Mouse (Mus musculus) frontal cortex, adult (tissue): ENCODE results near the gene Zan.

Source experiments
- ATAC-seq: cut with Nextera tagmentation; 2 replicates; pipeline ENCODE4 v1.9.2; 2017; ENCODE audit warnings: mild to moderate bottlenecking, moderate library complexity, mixed read lengths; ENCODE audit not compliant: low TSS enrichment

Zan gene

GRCm38 (mm10) chr5:137419105-137419504, 57.8 kb downstream of the Zan start:
- ATAC-seq, result no peak

- no peak for ATAC-seq
These were observed 62.6 kb downstream of the Zan start for GRCm38 (mm10) chr5:137414253-137414652.

- no peak for ATAC-seq
These were observed 65.6 kb downstream of the Zan start for GRCm38 (mm10) chr5:137411235-137411634.

- no peak for ATAC-seq
These were observed 66.3 kb downstream of the Zan start for GRCm38 (mm10) chr5:137410549-137410948.

GRCm38 (mm10) chr5:137410066-137410465, 66.8 kb downstream of the Zan start:
- no peak for ATAC-seq

- no peak for ATAC-seq
These were observed 67.4 kb downstream of the Zan start for GRCm38 (mm10) chr5:137409451-137409850.

GRCm38 (mm10) chr5:137404081-137404480, 72.8 kb downstream of the Zan start:
- no peak for ATAC-seq

GRCm38 (mm10) chr5:137394456-137394855, 82.4 kb downstream of the Zan start:
- no peak for ATAC-seq

GRCm38 (mm10) chr5:137391641-137392040, 85.2 kb downstream of the Zan start:
- no peak for ATAC-seq

GRCm38 (mm10) chr5:137386712-137387111, 90.2 kb downstream of the Zan start:
- no peak for ATAC-seq

GRCm38 (mm10) chr5:137383441-137383840, 93.4 kb downstream of the Zan start:
- ATAC-seq, result no peak

GRCm38 (mm10) chr5:137381152-137381551, 95.7 kb downstream of the Zan start:
- ATAC-seq, result no peak

- no peak for ATAC-seq
These were observed 99.3 kb downstream of the Zan start for GRCm38 (mm10) chr5:137377603-137378002.

- ATAC-seq, result no peak
These were observed 99.7 kb downstream of the Zan start for GRCm38 (mm10) chr5:137377176-137377575.

- ATAC-seq, result no peak
These were observed 100.1 kb downstream of the Zan start for GRCm38 (mm10) chr5:137376722-137377121.

- no peak for ATAC-seq
These were observed 100.7 kb downstream of the Zan start for GRCm38 (mm10) chr5:137376198-137376597.

- no peak for ATAC-seq
These were observed 101.2 kb downstream of the Zan start for GRCm38 (mm10) chr5:137375627-137376026.

GRCm38 (mm10) chr5:137374521-137375080, 102.3 kb downstream of the Zan start:
- no peak for ATAC-seq

- no peak for ATAC-seq
These were observed 103.4 kb downstream of the Zan start for GRCm38 (mm10) chr5:137373371-137373950.

- no peak for ATAC-seq
These were observed 107.2 kb downstream of the Zan start for GRCm38 (mm10) chr5:137369665-137370064.

GRCm38 (mm10) chr5:137358382-137358781, 118.5 kb downstream of the Zan start:
- ATAC-seq, result no peak

GRCm38 (mm10) chr5:137354091-137354490, 122.8 kb downstream of the Zan start:
- ATAC-seq, result no peak

- ATAC-seq, result no peak
These were observed 124.6 kb downstream of the Zan start for GRCm38 (mm10) chr5:137352011-137352975.
